Mouse (Mus musculus): ENCODE data around the gene Slco2a1.

- TF ChIP-seq CTCF (IDR thresholded peaks at IDR 0.05; ENCODE audit: extremely low read depth, insufficient read length, insufficient replicate concordance, low read depth, low read length) (no peak), POLR2A (IDR thresholded peaks at IDR 0.05; ENCODE audit: low read depth, low read length) (no peak)
Observed at GRCm38 (mm10) chr9:103029012-103029411, 40.5 kb downstream of the Slco2a1 start.
